Mouse (Mus musculus) brain, embryonic 14.5 days (tissue): Measurements from ENCODE around the gene Gm4763.

ENCODE experiments used
- CTCF ChIP-seq: fragments of 200-500 bp; IDR thresholded peaks from 2 replicates; pipeline ENCODE4 v1.5.1; 2012; ENCODE audit warnings: inconsistent platforms, mild to moderate bottlenecking, moderate library complexity, borderline replicate concordance; ENCODE audit not compliant: insufficient read depth, insufficient read length; ENCODE audit errors: extremely low read depth
- POLR2A ChIP-seq: fragments of 200-500 bp; IDR thresholded peaks from 2 replicates; pipeline ENCODE4 v1.6.1; 2012; ENCODE audit warnings: mild to moderate bottlenecking, inconsistent platforms, borderline replicate concordance; ENCODE audit not compliant: poor library complexity, insufficient read depth, insufficient read length, severe bottlenecking; ENCODE audit errors: extremely low read depth

- no peak for TF ChIP-seq CTCF
- TF ChIP-seq POLR2A, result no peak
Measured at GRCm38 (mm10) chr7:24735970-24736670, 9.4 kb upstream of the Gm4763 start.
